Mouse (Mus musculus): Measurements from ENCODE around the gene Olfr1115. TPM values are rescaled to one million over a fixed set of nuclear protein-coding genes. Genes with fewer than 3 reads are reported as not detected.
"Not testable (repeated sequence)": the region's sequence is repeated elsewhere in the genome, so short reads cannot be mapped to it uniquely, and the experiment has no call there.

Olfr1115 gene
- polyA plus RNA-seq (2015; fragmentation: Nextera tagmentation; extraction: Ambion mirVana) = not detected in 2 replicates

DNA sequence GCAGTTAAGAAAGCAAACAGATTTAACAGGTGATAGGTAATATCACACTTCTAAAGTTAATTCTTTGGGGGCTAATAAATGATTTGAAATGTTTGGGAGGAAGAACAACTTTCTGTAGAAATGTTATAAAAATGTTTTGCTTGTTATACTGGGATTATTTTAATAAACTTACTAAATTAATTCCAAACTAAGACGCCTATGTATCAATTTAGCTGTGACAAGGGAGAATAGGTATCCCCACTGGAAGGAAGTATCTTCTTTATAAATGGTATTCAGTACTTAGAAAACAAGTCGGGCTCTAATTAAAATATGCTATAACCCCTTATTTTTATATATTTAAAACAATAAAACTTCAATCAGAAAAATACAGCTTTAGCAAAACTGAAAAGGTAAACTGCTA, at the start of gene Olfr1115:
Gene Olfr1115, plus strand, starts transcription at position 301 of the 400 bp plus-strand sequence.
- Histone ChIP-seq H3K4me2 (ENCODE audit: low read depth, low read length) (no peak within 1 kb of the TSS), H3K9me3 (replicated peaks; ENCODE audit: control insufficient read depth, low read length) (no peaks in the 10 kb centered on the region), H3K36me3 (ENCODE audit: control insufficient read depth, insufficient read depth) (no peaks in the 10 kb centered on the region), H3K4me1 (ENCODE audit: control insufficient read depth, insufficient read depth, low read length) (no peaks in the 10 kb centered on the region), H3K27me3 (ENCODE audit: control insufficient read depth, insufficient read depth, low read length) (no peaks in the 10 kb centered on the region), H3K4me3 (ENCODE audit: low read length) (no peak within 1 kb of the TSS), H3K9ac (ENCODE audit: low read length) (no peak within 1 kb of the TSS), H3K27ac (ENCODE audit: low read length) (no peak within 1 kb of the TSS)
- ATAC-seq (replicated peaks; ENCODE audit: extremely low read depth, insufficient read depth, low FRiP score) = no peak
- 72% methylated on average over 2 of the region's 2 CpGs for WGBS

DNA sequence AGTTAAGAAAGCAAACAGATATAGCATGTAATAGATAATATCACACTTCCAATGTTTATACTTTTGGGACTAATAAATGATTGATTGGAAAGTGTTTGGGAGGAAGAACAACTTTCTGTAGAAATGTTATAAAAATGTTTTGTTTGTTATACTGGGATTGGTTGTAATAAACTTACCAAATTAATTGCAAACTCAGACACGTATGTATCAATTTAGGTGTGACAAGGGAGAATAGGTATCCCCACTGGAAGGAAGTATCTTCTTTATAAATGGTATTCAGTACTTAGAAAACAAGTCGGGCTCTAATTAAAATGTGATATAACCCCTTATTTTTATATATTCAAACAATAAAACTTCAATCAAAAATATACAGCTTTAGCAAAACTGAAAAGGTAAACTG, 39.1 kb upstream of the Olfr1115 start, which contains the start of gene Olfr1113:
Gene Olfr1113, plus strand, starts transcription at position 301 of the 400 bp plus-strand sequence.
- no peak within 1 kb of the TSS for H3K4me3 ChIP-seq (ENCODE audit: low read length)
- H3K9me3 ChIP-seq (replicated peaks; ENCODE audit: control insufficient read depth, low read length) = no peaks in the 10 kb centered on the region
- no peak within 1 kb of the TSS for H3K27ac ChIP-seq (ENCODE audit: low read length)
- 80% methylated on average over 2 of the region's 2 CpGs for WGBS
- no peak within 1 kb of the TSS for H3K9ac ChIP-seq (ENCODE audit: low read length)
- no peaks in the 10 kb centered on the region for H3K4me1 ChIP-seq (ENCODE audit: control insufficient read depth, insufficient read depth, low read length)
- ATAC-seq (replicated peaks; ENCODE audit: extremely low read depth, insufficient read depth, low FRiP score) = no peak
- no peaks in the 10 kb centered on the region for H3K36me3 ChIP-seq (ENCODE audit: control insufficient read depth, insufficient read depth)
- H3K27me3 ChIP-seq (ENCODE audit: control insufficient read depth, insufficient read depth, low read length) = no peaks in the 10 kb centered on the region
- H3K4me2 ChIP-seq (ENCODE audit: low read depth, low read length) = no peak within 1 kb of the TSS

DNA sequence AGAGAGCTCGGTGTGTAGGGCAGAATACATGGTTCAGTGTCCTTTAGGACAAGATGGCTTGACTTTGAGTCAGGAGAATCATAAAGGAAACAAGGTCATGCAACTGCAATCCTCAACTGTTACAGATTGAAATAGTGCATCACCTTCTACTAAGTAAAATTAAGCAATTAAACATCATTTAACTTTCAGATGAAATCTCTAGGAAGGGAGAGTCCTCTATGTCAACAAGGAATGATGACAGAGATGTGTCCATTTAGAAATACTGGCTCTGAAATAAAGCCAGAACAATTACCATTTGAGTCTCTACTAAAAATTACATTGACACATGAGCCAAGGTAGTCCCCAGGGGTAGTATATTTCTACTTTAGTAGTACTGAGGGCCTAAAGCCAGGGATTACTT, 19.4 kb downstream of the Olfr1115 start, which contains the start of gene Olfr1116:
Gene Olfr1116, plus strand, starts transcription at position 301 of the 400 bp plus-strand sequence.
- H3K9me3 ChIP-seq (replicated peaks; ENCODE audit: control insufficient read depth, low read length) = no peaks in the 10 kb centered on the region; the same call in 1 of the 2 replicates
- no peak within 1 kb of the TSS for H3K9ac ChIP-seq (ENCODE audit: low read length)
- H3K4me1 ChIP-seq (ENCODE audit: control insufficient read depth, insufficient read depth, low read length) = no peaks in the 10 kb centered on the region
- no peak for ATAC-seq (replicated peaks; ENCODE audit: extremely low read depth, insufficient read depth, low FRiP score)
- H3K36me3 ChIP-seq (ENCODE audit: control insufficient read depth, insufficient read depth) = no peaks in the 10 kb centered on the region
- WGBS = 81% methylated on average over 1 of the region's 1 CpGs
- no peaks in the 10 kb centered on the region for H3K27me3 ChIP-seq (ENCODE audit: control insufficient read depth, insufficient read depth, low read length)
- no peak within 1 kb of the TSS for H3K4me3 ChIP-seq (ENCODE audit: low read length)
- H3K27ac ChIP-seq (ENCODE audit: low read length) = no peak within 1 kb of the TSS
- no peak within 1 kb of the TSS for H3K4me2 ChIP-seq (ENCODE audit: low read depth, low read length)

DNA sequence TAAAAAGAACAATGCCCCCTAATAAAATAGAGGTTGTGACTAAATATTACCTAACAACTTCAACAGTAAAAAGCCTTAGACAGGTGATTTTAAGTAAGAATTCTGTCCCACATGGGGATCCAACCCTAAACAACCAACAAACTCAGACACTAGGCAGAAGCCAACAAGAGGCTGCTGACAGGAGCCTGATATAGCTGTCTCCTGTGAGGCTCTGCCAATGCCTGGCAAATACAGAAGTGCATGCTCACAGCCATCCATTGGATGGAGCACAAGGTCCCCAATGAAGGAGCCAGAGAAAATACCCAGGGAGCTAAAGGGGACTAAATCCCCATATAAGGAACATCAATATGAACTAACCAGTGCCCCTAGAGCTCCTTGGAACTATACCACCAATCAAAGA, 46.2 kb downstream of the Olfr1115 start:
- not testable (repeated sequence) for H3K4me1 ChIP-seq (ENCODE audit: control insufficient read depth, insufficient read depth, low read length); H3K4me2 ChIP-seq (ENCODE audit: low read depth, low read length); ATAC-seq (replicated peaks; ENCODE audit: extremely low read depth, insufficient read depth, low FRiP score)

More for the DNA sequence above, 46.2 kb downstream of the Olfr1115 start:
- H3K9ac ChIP-seq (ENCODE audit: low read length); H3K9me3 ChIP-seq (replicated peaks; ENCODE audit: control insufficient read depth, low read length); H3K4me3 ChIP-seq (ENCODE audit: low read length); H3K36me3 ChIP-seq (ENCODE audit: control insufficient read depth, insufficient read depth); H3K27ac ChIP-seq (ENCODE audit: low read length); H3K27me3 ChIP-seq (ENCODE audit: control insufficient read depth, insufficient read depth, low read length): not testable (repeated sequence)

Small RNA genes within 50 kb of the gene (microRNA-seq; reads per million reads assigned to microRNA genes)
- not detected for gene Gm27438

Other genes with a start within 250 kb of the Olfr1115 start
- not detected in 2 replicates for gene Olfr1102, start 249.6 kb upstream of the Olfr1115 start, polyA plus RNA-seq (2015; fragmentation: Nextera tagmentation; extraction: Ambion mirVana)
- not detected in 2 replicates for gene Olfr1104, start 220.9 kb upstream of the Olfr1115 start, polyA plus RNA-seq (2015; fragmentation: Nextera tagmentation; extraction: Ambion mirVana)
- gene Olfr1105, start 211.5 kb upstream of the Olfr1115 start, polyA plus RNA-seq (2015; fragmentation: Nextera tagmentation; extraction: Ambion mirVana) = not detected in 2 replicates
- not detected in 2 replicates for gene Olfr1106, start 195.7 kb upstream of the Olfr1115 start, polyA plus RNA-seq (2015; fragmentation: Nextera tagmentation; extraction: Ambion mirVana)
- gene Olfr1107, start 172.2 kb upstream of the Olfr1115 start, polyA plus RNA-seq (2015; fragmentation: Nextera tagmentation; extraction: Ambion mirVana) = not detected in 2 replicates
- gene Olfr1109, start 152.0 kb upstream of the Olfr1115 start, polyA plus RNA-seq (2015; fragmentation: Nextera tagmentation; extraction: Ambion mirVana) = not detected in 2 replicates
- not detected in 2 replicates for gene Olfr259, start 133.4 kb upstream of the Olfr1115 start, polyA plus RNA-seq (2015; fragmentation: Nextera tagmentation; extraction: Ambion mirVana)
- gene Olfr1110, start 107.7 kb upstream of the Olfr1115 start, polyA plus RNA-seq (2015; fragmentation: Nextera tagmentation; extraction: Ambion mirVana) = not detected in 2 replicates
- gene Olfr1111, start 95.4 kb upstream of the Olfr1115 start, polyA plus RNA-seq (2015; fragmentation: Nextera tagmentation; extraction: Ambion mirVana) = not detected in 2 replicates
- not detected in 2 replicates for gene Olfr1112, start 60.2 kb upstream of the Olfr1115 start, polyA plus RNA-seq (2015; fragmentation: Nextera tagmentation; extraction: Ambion mirVana)
- gene Olfr1113, start 39.0 kb upstream of the Olfr1115 start, polyA plus RNA-seq (2015; fragmentation: Nextera tagmentation; extraction: Ambion mirVana) = not detected in 2 replicates
- gene Olfr1116, start 19.5 kb downstream of the Olfr1115 start, polyA plus RNA-seq (2015; fragmentation: Nextera tagmentation; extraction: Ambion mirVana) = not detected in 2 replicates
- gene Olfr1118, start 59.6 kb downstream of the Olfr1115 start, polyA plus RNA-seq (2015; fragmentation: Nextera tagmentation; extraction: Ambion mirVana) = not detected in 2 replicates
- not detected in 2 replicates for gene Olfr1120, start 106.8 kb downstream of the Olfr1115 start, polyA plus RNA-seq (2015; fragmentation: Nextera tagmentation; extraction: Ambion mirVana)
- not detected in 2 replicates for gene Olfr1121, start 121.9 kb downstream of the Olfr1115 start, polyA plus RNA-seq (2015; fragmentation: Nextera tagmentation; extraction: Ambion mirVana)
- not detected in 2 replicates for gene Olfr1122, start 137.8 kb downstream of the Olfr1115 start, polyA plus RNA-seq (2015; fragmentation: Nextera tagmentation; extraction: Ambion mirVana)
- gene Olfr1123, start 168.6 kb downstream of the Olfr1115 start, polyA plus RNA-seq (2015; fragmentation: Nextera tagmentation; extraction: Ambion mirVana) = not detected in 2 replicates
- not detected in 2 replicates for gene Olfr1124, start 182.3 kb downstream of the Olfr1115 start, polyA plus RNA-seq (2015; fragmentation: Nextera tagmentation; extraction: Ambion mirVana)
- not detected in 2 replicates for gene Olfr1126, start 205.9 kb downstream of the Olfr1115 start, polyA plus RNA-seq (2015; fragmentation: Nextera tagmentation; extraction: Ambion mirVana)
- not detected in 2 replicates for gene Pramel7, start 249.1 kb downstream of the Olfr1115 start, polyA plus RNA-seq (2015; fragmentation: Nextera tagmentation; extraction: Ambion mirVana)